Mouse (Mus musculus) brain, adult 2 months (tissue): ENCODE data around the gene 2900026A02Rik.

ENCODE experiments used
- DNase-seq: peaks from one replicate; pipeline ENCODE4 v3.0.0; 2011; ENCODE audit warnings: low read depth, low spot score

Gene 2900026A02Rik

DNA sequence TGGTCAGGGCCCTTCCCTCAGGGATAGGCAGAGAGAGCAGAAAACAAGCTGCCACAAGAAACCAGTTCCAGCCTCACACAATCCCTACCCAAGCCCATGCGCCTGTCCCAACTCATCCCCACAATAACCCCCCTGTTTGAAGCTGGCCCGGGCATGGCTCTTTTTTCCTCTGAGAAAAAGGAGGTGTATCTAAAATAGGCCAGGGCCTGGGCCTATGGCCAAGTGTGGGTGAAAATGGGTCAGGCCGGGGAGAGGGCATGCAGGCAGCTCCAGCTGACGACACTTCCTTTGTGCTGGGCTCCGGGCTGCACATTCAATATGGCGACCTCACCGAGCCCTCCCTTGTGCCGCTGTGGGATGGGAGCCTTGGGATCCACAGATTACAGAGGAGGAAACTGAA, 177.5 kb downstream of the 2900026A02Rik start:
- DNase-seq: peak; percentile 95

DNA sequence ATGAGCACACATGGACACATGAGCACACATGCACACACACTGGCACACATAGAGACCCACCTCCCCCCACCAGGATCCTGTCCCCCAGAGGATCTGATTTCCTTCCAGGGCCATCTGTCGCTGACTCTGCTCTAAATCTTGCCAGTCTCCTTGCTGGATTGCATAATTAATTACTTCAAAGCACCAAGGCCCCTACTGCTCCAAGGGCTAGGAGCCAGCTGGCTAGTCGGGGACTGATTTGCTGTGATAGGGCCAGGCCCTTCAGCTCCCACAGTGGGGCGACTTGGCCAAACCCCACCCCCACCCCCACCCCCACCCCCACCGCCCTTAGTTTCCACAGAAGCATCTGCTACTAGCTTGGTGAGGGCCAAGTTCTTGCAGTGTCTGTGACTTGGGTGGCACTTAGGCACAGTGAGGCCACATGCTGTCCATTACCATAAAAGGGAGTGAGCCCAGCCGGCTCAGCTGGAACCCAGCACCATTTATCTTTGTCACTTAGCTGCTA, 179.4 kb downstream of the 2900026A02Rik start:
- peak; percentile 98 for DNase-seq

DNA sequence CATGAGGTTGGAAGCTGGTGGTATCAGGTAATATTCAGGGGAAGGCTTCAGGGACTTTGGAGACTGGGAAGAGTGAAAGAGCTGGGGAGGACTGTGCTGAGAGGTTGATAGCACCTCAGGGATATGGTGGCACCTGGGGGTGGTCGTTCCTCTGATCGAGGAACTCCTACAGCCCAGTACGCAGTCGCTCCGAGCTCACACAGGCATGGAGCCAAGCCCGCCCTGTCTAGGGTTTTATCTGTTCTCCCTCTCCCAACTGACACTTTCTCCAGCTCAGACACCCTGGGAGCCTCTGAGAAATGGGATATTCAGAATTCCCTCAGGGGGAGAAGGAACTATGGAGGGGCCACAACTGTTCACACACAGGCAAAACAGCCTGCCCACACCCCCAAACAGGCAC, 180.3 kb downstream of the 2900026A02Rik start:
- DNase-seq: peak; percentile 57

DNA sequence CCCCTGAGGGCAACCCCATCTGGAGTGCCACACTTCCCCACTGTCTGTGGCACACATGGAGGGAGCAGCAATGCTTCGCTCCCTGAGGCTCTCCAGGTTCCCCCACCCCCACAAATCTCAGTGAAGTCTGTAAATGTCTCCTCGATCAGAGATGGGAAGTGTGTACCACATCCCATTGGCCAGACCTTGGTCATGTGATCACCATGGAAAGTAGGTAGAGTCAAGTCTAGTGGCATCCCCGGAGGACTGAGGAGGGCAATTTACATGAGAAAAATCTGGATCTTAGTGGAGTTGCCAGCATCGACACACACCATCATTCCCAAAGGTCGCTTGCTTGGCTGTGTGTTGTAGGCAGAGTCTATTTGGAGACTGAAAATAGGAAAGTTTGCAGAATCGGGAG, 182.4 kb downstream of the 2900026A02Rik start:
- peak; percentile 74 for DNase-seq
